Mouse (Mus musculus) CD4-positive, CD25-positive, alpha-beta regulatory T cell (primary cell): ENCODE data around the gene Scamp4. TPM values are rescaled to one million over a fixed set of nuclear protein-coding genes. Genes with fewer than 3 reads are reported as not detected.

Experiments used
- polyA plus RNA-seq: library from polyadenylated mRNA; unstranded; fragments of 100-300 nt; shearing (Covaris generic); gene quantifications from one replicate; pipeline ENCODE4 v1.2.1, GENCODE M21; 2017

Scamp4 gene
- 115 TPM for polyA plus RNA-seq

DNA sequence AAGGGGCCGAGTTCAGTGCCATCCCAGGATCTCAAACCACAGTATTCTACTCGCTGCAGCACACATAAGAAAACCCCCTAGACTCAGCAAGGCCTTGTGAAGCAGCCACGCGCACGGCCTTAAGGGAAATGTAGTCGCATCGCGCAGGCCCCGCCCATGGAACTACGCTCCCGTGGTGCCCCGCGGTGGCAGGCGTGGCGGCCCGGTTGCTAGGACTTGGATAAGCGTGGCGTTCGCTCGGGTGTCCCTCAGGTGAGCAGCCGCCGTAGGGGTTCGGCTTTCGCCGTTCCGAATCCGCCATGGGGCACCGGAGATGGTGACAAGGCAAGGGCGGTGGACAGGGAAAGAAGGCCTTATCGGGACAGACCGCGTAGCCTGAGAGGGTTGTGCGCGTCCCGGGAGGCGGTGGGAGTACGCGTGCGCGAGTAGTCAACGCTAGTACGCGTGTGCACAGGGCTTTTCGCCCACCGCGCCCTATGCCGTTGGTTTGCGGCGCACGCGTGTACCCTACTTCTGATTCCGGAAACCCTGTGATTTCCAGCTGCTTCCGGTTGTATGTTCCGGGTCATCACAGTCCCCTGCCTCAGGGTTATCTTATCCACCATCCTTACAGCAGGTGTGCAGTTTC is at the start of gene Scamp4, which contains the start of gene Adat3:
Scamp4 (plus strand) TSS at position 175 of the 628 bp plus-strand sequence.
Adat3 (plus strand) TSS at position 183 of the 628 bp plus-strand sequence.

DNA sequence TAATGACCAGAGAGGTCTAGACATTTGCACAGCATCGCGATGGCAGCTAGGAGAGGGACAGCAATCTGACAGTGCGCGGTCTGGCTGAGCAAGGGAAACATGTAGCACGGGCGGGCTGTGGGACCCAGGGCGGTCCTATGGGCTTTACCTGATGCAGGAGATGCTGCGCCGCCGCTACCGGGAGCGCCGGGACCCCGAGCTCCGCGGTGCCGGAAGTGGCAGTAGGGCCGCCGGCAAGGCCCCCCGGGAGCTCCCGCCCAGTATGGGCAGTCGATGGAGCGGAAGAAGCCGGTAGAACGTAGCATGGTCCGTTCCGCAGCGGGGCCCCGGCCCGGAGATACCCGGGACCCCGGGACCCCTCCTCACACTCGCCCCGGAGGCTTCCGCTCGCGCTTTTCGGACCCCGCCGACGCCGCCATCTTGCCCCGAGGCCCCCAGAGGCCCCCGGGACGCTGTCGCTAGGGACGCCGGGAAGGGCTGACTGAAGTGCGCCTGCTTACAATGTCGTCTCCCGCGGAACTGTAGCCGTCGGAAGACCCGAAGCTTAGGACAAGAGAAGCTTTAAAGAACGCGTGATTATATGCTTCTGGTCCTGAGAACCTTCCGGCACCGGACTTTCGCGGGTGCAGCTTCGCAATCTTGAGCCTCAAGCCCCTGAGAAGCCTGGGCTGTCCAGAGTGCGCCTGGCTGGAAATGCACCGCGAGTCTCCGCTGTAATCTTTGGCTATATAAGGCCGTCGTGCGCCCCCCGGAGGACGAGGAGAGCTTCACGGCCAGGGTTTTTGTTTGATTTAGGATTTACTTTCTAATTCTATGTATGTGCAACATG is 41.3 kb upstream of the Scamp4 start, which contains the start of gene Rexo1:
Rexo1 (minus strand) TSS at position 445 of the 829 bp plus-strand sequence.

DNA sequence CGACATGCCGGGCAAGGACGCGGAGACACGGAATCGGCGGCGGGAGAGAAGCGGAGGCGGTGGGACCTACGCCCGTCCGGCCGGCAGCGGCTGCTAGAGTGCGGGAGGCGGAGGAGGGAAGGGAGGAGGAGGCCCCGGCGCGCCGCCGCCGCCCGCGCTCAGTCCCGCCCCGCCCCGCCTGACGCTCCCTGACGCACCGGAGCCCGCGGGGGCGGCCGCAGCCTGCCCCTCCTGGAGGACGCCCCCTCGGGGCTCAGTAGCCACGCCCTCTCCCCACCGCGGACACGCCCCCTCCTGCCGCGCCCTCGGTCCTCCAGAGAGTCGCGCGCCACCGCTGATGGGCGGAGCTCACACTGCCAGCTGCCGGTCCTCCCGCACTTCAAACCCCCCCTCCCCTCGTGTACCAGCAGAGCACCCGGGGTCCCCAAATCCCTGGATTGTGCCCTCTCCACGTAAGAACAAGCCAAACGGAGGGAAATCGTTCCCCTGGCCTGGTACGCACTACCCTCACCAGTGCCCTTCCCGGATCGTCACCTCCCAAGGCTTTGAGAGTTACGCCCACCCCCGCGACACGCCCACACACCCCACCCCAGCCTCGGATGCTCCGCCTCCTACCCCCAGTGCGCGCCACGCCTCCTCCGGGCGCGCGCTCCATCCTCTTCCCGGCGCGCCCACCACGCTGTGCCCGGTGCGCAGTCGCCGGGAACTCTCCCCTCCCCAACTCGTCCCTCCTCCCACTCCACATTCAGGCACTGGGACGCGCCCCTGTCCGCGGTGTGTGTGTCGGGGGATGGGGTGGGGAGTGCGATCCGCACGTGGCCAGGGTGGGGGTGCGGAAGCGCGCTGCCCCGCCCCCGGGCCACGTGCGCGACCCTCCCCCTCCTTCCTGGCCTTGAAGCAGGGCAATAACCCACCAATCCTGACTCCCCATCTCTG is 25.2 kb upstream of the Scamp4 start, which contains the start of gene Klf16:
Klf16 (minus strand) TSS at position 127 of the 936 bp plus-strand sequence.

GRCm38 (mm10) chr10:80589879-80590854 is 12.5 kb upstream of the Scamp4 start, which contains the start of gene Abhd17a:
Gene Abhd17a, minus strand, starts transcription at chr10:80590341.

DNA sequence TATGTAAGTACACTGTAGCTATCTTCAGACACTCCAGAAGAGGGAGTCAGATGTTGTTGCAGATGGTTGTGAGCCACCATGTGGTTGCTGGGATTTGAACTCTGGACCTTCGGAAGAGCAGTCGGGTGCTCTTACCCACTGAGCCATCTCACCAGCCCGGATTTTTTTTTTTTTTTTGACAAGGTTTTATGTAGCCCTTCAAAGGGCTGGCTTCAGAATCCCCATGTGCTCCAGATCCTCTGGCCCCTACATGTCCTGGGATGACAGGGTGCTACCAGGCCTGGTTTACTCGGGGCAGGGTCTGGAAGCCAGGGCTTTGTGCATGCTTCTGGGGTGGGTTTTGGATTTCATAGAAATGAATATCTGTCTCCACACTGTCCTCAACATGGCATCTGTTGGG is 3.0 kb downstream of the Scamp4 start, which contains the start of gene Gm49322:
Gm49322 (plus strand) TSS at position 301 of the 400 bp plus-strand sequence.

DNA sequence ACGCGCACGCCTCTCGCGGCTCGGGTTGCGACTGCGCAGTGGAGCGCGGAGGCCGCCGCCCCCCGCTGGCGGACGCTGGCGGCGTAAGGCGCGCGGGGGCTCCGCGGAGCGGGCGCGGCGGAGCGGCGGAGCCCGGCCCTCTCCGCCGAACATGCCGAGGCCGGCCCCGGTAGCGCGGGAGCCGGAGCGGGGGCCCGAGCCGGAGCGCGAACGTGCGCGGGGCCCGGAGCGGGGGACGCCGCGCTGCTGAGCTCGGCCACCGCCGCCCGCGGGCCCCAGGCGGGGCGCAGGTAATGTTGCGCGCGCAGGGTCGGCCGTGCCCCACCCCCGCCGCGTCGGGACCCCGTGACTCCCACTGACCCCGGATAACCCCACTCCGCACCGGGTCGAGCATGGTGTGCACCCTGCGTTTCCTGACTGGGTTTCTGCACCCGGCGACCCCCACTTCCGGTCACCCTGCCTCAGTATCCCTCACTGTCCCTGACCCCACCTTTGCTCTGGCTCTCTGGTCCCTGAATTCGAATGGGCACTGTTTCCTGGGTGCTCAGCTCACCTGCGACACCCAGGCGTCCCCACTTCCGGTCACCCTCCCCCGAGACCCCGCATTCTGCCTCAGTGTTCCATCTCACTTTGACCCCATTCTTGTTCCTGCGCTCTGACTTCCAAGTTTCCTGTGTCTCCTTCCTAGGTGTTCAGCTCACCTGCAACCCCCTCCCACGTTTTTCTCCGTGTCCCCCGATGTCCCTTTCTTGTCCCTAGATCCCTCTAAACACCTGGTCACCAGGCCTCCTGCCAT is 20.2 kb downstream of the Scamp4 start, which contains the start of gene Csnk1g2:
Csnk1g2 (plus strand) TSS at position 178 of the 796 bp plus-strand sequence.

DNA sequence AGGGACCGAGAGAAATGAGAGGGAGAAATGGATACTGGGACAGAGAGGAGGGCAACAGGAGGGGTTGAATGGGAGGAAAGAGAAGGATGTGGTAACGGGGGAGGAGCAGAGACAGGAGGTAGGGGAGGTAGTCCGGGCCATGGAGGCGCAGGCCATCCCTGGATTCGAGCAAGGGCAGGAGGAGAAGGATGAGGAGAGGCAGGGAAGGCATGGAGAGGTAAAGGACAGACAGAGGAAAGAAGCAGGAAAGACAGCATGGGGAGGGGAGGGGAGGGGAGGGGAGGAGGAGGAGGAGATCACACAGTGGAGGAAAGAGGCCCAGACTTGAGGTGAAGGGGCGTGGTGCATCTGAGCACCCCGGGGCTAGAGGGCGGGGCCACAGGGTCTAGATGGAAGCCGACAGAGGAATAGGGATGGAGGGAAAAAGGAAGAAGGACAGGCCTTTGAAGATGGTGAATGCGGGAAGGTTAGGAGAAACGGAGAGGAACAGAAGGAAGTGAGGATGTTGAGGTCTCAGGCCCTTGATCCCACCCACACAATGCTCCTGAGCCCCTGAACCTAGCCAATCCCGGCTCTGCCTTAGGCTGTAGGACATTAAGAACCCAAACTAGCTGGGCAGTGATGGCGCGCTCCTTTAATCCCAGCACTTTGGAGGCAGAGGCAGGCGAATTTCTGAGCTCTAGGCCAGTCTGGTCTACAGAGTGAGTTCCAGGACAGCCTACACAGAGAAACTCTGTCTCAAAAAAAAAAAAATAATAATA is 54.4 kb downstream of the Scamp4 start, which contains the start of gene Btbd2:
Btbd2 (minus strand) TSS at position 209 of the 761 bp plus-strand sequence.

Other genes with a start within 250 kb of the Scamp4 start
- gene Plk5, start 246.4 kb upstream of the Scamp4 start, polyA plus RNA-seq = not detected
- 8.7 TPM for gene Mex3d, start 215.2 kb upstream of the Scamp4 start, polyA plus RNA-seq
- gene Mbd3, start 203.3 kb upstream of the Scamp4 start, polyA plus RNA-seq = 184 TPM
- 234 TPM for gene Uqcr11, start 196.0 kb upstream of the Scamp4 start, polyA plus RNA-seq
- gene Tcf3, start 169.2 kb upstream of the Scamp4 start, polyA plus RNA-seq = 132 TPM
- not detected for gene Onecut3, start 108.0 kb upstream of the Scamp4 start, polyA plus RNA-seq
- 0.04 TPM for gene Atp8b3, start 63.7 kb upstream of the Scamp4 start, polyA plus RNA-seq
- gene Rexo1, start 41.3 kb upstream of the Scamp4 start, polyA plus RNA-seq = 62.2 TPM
- 13.2 TPM for gene Klf16, start 25.6 kb upstream of the Scamp4 start, polyA plus RNA-seq
- gene Abhd17a, start 12.5 kb upstream of the Scamp4 start, polyA plus RNA-seq = 152 TPM
- 5.7 TPM for gene Adat3, start within 50 bp of the Scamp4 start, polyA plus RNA-seq
- 9.3 TPM for gene Gm49322, start 3.1 kb downstream of the Scamp4 start, polyA plus RNA-seq
- 306 TPM for gene Csnk1g2, start 20.0 kb downstream of the Scamp4 start, polyA plus RNA-seq
- gene Btbd2, start 54.2 kb downstream of the Scamp4 start, polyA plus RNA-seq = 43.9 TPM
- 212 TPM for gene Mknk2, start 75.2 kb downstream of the Scamp4 start, polyA plus RNA-seq
- 325 TPM for gene Mob3a, start 99.1 kb downstream of the Scamp4 start, polyA plus RNA-seq
- 156 TPM for gene Izumo4, start 99.3 kb downstream of the Scamp4 start, polyA plus RNA-seq
- gene Ap3d1, start 139.4 kb downstream of the Scamp4 start, polyA plus RNA-seq = 71.7 TPM
- gene Dot1l, start 152.3 kb downstream of the Scamp4 start, polyA plus RNA-seq = 17.6 TPM
- 74.2 TPM for gene Sf3a2, start 195.3 kb downstream of the Scamp4 start, polyA plus RNA-seq
- 275 TPM for gene Plekhj1, start 195.8 kb downstream of the Scamp4 start, polyA plus RNA-seq
- gene Amh, start 202.4 kb downstream of the Scamp4 start, polyA plus RNA-seq = not detected
- gene Jsrp1, start 210.6 kb downstream of the Scamp4 start, polyA plus RNA-seq = not detected
- 1,936 TPM for gene Oaz1, start 223.8 kb downstream of the Scamp4 start, polyA plus RNA-seq
- gene Lingo3, start 241.2 kb downstream of the Scamp4 start, polyA plus RNA-seq = not detected